Mouse (Mus musculus) hindbrain, embryonic 10.5 days (tissue): ENCODE measurements around the gene Egfr. TPM values are rescaled to one million over a fixed set of nuclear protein-coding genes. Genes with fewer than 3 reads are reported as not detected.

ENCODE experiments used
- DNase-seq: peaks from one replicate; pipeline ENCODE4 v3.0.0-alpha.2; 2017; ENCODE audit warnings: low spot score
- H3K27ac ChIP-seq: fragments of 300-500 bp; sonication (generic); 2 replicates; pipeline ENCODE4 v1.5.1; 2016; ENCODE audit warnings: mild to moderate bottlenecking, moderate library complexity
- H3K27me3 ChIP-seq: fragments of 300-500 bp; sonication (generic); 2 replicates; pipeline ENCODE4 v1.6.1; 2016; ENCODE audit warnings: mild to moderate bottlenecking; ENCODE audit not compliant: poor library complexity, insufficient read depth, severe bottlenecking
- H3K36me3 ChIP-seq: fragments of 300-500 bp; sonication (generic); 2 replicates; pipeline ENCODE4 v1.6.1; 2016; ENCODE audit warnings: mild to moderate bottlenecking, moderate library complexity
- H3K4me1 ChIP-seq: fragments of 300-500 bp; sonication (generic); replicated peaks from 2 replicates; pipeline ENCODE4 v1.6.1; 2016; ENCODE audit warnings: mild to moderate bottlenecking
- H3K4me3 ChIP-seq: fragments of 300-500 bp; sonication (generic); 2 replicates; pipeline ENCODE4 v1.5.1; 2016; ENCODE audit warnings: mild to moderate bottlenecking, moderate library complexity
- H3K9me3 ChIP-seq: fragments of 300-500 bp; sonication (generic); 2 replicates; pipeline ENCODE4 v1.6.1; 2016; ENCODE audit warnings: mild to moderate bottlenecking, moderate library complexity
- WGBS: fragments of 180-500 bp; shearing (Covaris S2); methylation state at CpG from one replicate; pipeline ENCODE4 v1.1.7; 2016; 5-methylcytosine and 5-hydroxymethylcytosine counted together
- polyA plus RNA-seq: library from polyadenylated mRNA; unstranded; fragments of >200 nt; fragmentation: Nextera tagmentation; extraction: Ambion mirVana; gene quantifications from 2 replicates; pipeline ENCODE4 v1.2.1, GENCODE M21; 2016

The Egfr gene
- polyA plus RNA-seq, 1 experiment from 2014 or later, result 2.0 TPM

- Histone ChIP-seq H3K27ac (no peak overlapping the region), H3K9me3 (no peaks in the 10 kb centered on the region), H3K4me3 (no peak overlapping the region), H3K36me3 (no peaks in the 10 kb centered on the region), H3K27me3 (no peaks in the 10 kb centered on the region), H3K4me1 (no peaks in the 10 kb centered on the region)
- 96% methylated on average over 1 of the region's 1 CpGs for WGBS
- no peak for DNase-seq
Measured at GRCm38 (mm10) chr11:16819424-16819823, 67.4 kb downstream of the Egfr start.

GRCm38 (mm10) chr11:16820138-16820537, 68.1 kb downstream of the Egfr start:
- Histone ChIP-seq H3K4me3 (no peak overlapping the region), H3K27ac (no peak overlapping the region), H3K27me3 (no peaks in the 10 kb centered on the region), H3K4me1 (no peaks in the 10 kb centered on the region), H3K9me3 (no peaks in the 10 kb centered on the region), H3K36me3 (no peaks in the 10 kb centered on the region)
- 86% methylated on average over 6 of the region's 6 CpGs for WGBS
- no peak for DNase-seq

GRCm38 (mm10) chr11:16821668-16822254, 69.8 kb downstream of the Egfr start:
- DNase-seq, result no peak
- no peaks in the 10 kb centered on the region for H3K36me3 ChIP-seq
- no peak overlapping the region for H3K4me3 ChIP-seq
- H3K27ac ChIP-seq, result no peak overlapping the region
- 92% methylated on average over 6 of the region's 6 CpGs for WGBS
- H3K4me1 ChIP-seq, result no peaks in the 10 kb centered on the region
- no peaks in the 10 kb centered on the region for H3K27me3 ChIP-seq
- no peaks in the 10 kb centered on the region for H3K9me3 ChIP-seq

GRCm38 (mm10) chr11:16823830-16824545, 72.0 kb downstream of the Egfr start:
- Histone ChIP-seq H3K4me1 (no peaks in the 10 kb centered on the region), H3K9me3 (no peaks in the 10 kb centered on the region), H3K27ac (no peak overlapping the region), H3K4me3 (no peak overlapping the region), H3K27me3 (no peaks in the 10 kb centered on the region), H3K36me3 (no peaks in the 10 kb centered on the region)
- DNase-seq, result no peak
- WGBS, result 68% methylated on average over 4 of the region's 4 CpGs

- no peaks in the 10 kb centered on the region for H3K36me3 ChIP-seq
- H3K4me3 ChIP-seq, result no peak overlapping the region
- no peak overlapping the region for H3K27ac ChIP-seq
- no peaks in the 10 kb centered on the region for H3K9me3 ChIP-seq
- no peak for DNase-seq
- H3K4me1 ChIP-seq, result no peaks in the 10 kb centered on the region
- WGBS, result 88% methylated on average over 3 of the region's 3 CpGs
- H3K27me3 ChIP-seq, result no peaks in the 10 kb centered on the region
Measured at GRCm38 (mm10) chr11:16829468-16829867, 77.5 kb downstream of the Egfr start.

GRCm38 (mm10) chr11:16830531-16831227, 78.7 kb downstream of the Egfr start:
- no peaks in the 10 kb centered on the region for H3K9me3 ChIP-seq
- no peaks in the 10 kb centered on the region for H3K27me3 ChIP-seq
- no peaks in the 10 kb centered on the region for H3K36me3 ChIP-seq
- H3K4me1 ChIP-seq, result no peaks in the 10 kb centered on the region
- H3K4me3 ChIP-seq, result no peak overlapping the region
- no peak for DNase-seq
- no peak overlapping the region for H3K27ac ChIP-seq
- WGBS, result 68% methylated on average over 8 of the region's 8 CpGs

- WGBS, result 82% methylated on average over 5 of the region's 5 CpGs
- Histone ChIP-seq H3K36me3 (no peaks in the 10 kb centered on the region), H3K4me3 (no peak overlapping the region), H3K27me3 (no peaks in the 10 kb centered on the region), H3K4me1 (no peaks in the 10 kb centered on the region), H3K9me3 (no peaks in the 10 kb centered on the region), H3K27ac (no peak overlapping the region)
- DNase-seq, result no peak
Measured at GRCm38 (mm10) chr11:16831974-16832464, 80.0 kb downstream of the Egfr start.

- no peaks in the 10 kb centered on the region for H3K36me3 ChIP-seq
- DNase-seq, result no peak
- no peak overlapping the region for H3K27ac ChIP-seq
- H3K4me1 ChIP-seq, result no peaks in the 10 kb centered on the region
- WGBS, result 84% methylated on average over 3 of the region's 3 CpGs
- no peak overlapping the region for H3K4me3 ChIP-seq
- H3K9me3 ChIP-seq, result no peaks in the 10 kb centered on the region
- H3K27me3 ChIP-seq, result no peaks in the 10 kb centered on the region
Measured at GRCm38 (mm10) chr11:16838772-16839171, 86.8 kb downstream of the Egfr start.

GRCm38 (mm10) chr11:16842924-16843323, 90.9 kb downstream of the Egfr start:
- Histone ChIP-seq H3K27me3 (no peaks in the 10 kb centered on the region), H3K36me3 (no peaks in the 10 kb centered on the region), H3K4me3 (no peak overlapping the region), H3K27ac (no peak overlapping the region), H3K4me1 (no peaks in the 10 kb centered on the region), H3K9me3 (no peaks in the 10 kb centered on the region)
- 89% methylated on average over 3 of the region's 3 CpGs for WGBS
- no peak for DNase-seq

- WGBS, result 69% methylated on average over 12 of the region's 12 CpGs
Measured at GRCm38 (mm10) chr11:16843889-16844568, 92.0 kb downstream of the Egfr start.

GRCm38 (mm10) chr11:16848881-16849280, 96.9 kb downstream of the Egfr start:
- H3K9me3 ChIP-seq, result no peaks in the 10 kb centered on the region
- H3K27me3 ChIP-seq, result no peaks in the 10 kb centered on the region
- H3K4me3 ChIP-seq, result no peak overlapping the region
- DNase-seq, result no peak
- WGBS, result 85% methylated on average over 6 of the region's 6 CpGs
- H3K4me1 ChIP-seq, result no peaks in the 10 kb centered on the region
- H3K36me3 ChIP-seq, result no peaks in the 10 kb centered on the region
- H3K27ac ChIP-seq, result no peak overlapping the region

More at GRCm38 (mm10) chr11:16843889-16844568, 92.0 kb downstream of the Egfr start:
- no peak for DNase-seq
- Histone ChIP-seq H3K36me3 (no peaks in the 10 kb centered on the region), H3K27ac (no peak overlapping the region), H3K9me3 (no peaks in the 10 kb centered on the region), H3K4me3 (no peak overlapping the region), H3K27me3 (no peaks in the 10 kb centered on the region), H3K4me1 (no peaks in the 10 kb centered on the region)

- WGBS, result 92% methylated on average over 1 of the region's 1 CpGs
- Histone ChIP-seq H3K36me3 (no peaks in the 10 kb centered on the region), H3K27ac (no peak overlapping the region)
Measured at GRCm38 (mm10) chr11:16851361-16851760, 99.4 kb downstream of the Egfr start.

More at GRCm38 (mm10) chr11:16851361-16851760, 99.4 kb downstream of the Egfr start:
- Histone ChIP-seq H3K4me3 (no peak overlapping the region), H3K9me3 (no peaks in the 10 kb centered on the region), H3K27me3 (no peaks in the 10 kb centered on the region), H3K4me1 (no peaks in the 10 kb centered on the region)
- no peak for DNase-seq
